Mouse (Mus musculus) embryonic facial prominence, embryonic 11.5 days (tissue): Measurements from ENCODE around the gene Zfp296. TPM values are rescaled to one million over a fixed set of nuclear protein-coding genes. Genes with fewer than 3 reads are reported as not detected.

Experiments used
- ATAC-seq: fragments of 200-750 bp; cut with Nextera tagmentation; replicated peaks from 2 replicates; pipeline ENCODE4 v1.8.0; 2017; ENCODE audit warnings: low read depth; ENCODE audit not compliant: insufficient number of reproducible peaks, low FRiP score, low TSS enrichment
- DNase-seq: peaks from one replicate; pipeline ENCODE4 v3.0.0-alpha.2; 2015; ENCODE audit warnings: low spot score
- H3K27ac ChIP-seq: fragments of 300-500 bp; sonication (generic); replicated peaks from 2 replicates; pipeline ENCODE4 v1.5.1; 2014; ENCODE audit warnings: mild to moderate bottlenecking, low read depth, low read length, control low read depth
- H3K27me3 ChIP-seq: fragments of 300-500 bp; sonication (generic); 2 replicates; pipeline ENCODE4 v1.6.1; 2014; ENCODE audit warnings: mild to moderate bottlenecking, low read length, moderate library complexity, mixed read lengths; ENCODE audit not compliant: control insufficient read depth, insufficient read depth
- H3K36me3 ChIP-seq: fragments of 300-500 bp; sonication (generic); replicated peaks from 2 replicates; pipeline ENCODE4 v1.6.1; 2014; ENCODE audit warnings: low read depth, mild to moderate bottlenecking, low read length, moderate library complexity, mixed read lengths; ENCODE audit not compliant: control insufficient read depth, insufficient read depth
- H3K4me1 ChIP-seq: fragments of 300-500 bp; sonication (generic); 2 replicates; pipeline ENCODE4 v1.6.1; 2014; ENCODE audit warnings: low read length, mixed read lengths; ENCODE audit not compliant: control insufficient read depth, insufficient read depth
- H3K4me2 ChIP-seq: fragments of 300-500 bp; sonication (generic); 2 replicates; pipeline ENCODE4 v1.6.1; 2014; ENCODE audit warnings: low read depth, mild to moderate bottlenecking, control low read depth, low read length, moderate library complexity
- H3K4me3 ChIP-seq: fragments of 300-500 bp; sonication (generic); 2 replicates; pipeline ENCODE4 v1.5.1; 2014; ENCODE audit warnings: low read depth, low read length, control low read depth
- H3K9ac ChIP-seq: fragments of 300-500 bp; sonication (generic); replicated peaks from 2 replicates; pipeline ENCODE4 v1.6.1; 2014; ENCODE audit warnings: mild to moderate bottlenecking, control low read depth, low read length
- H3K9me3 ChIP-seq: fragments of 300-500 bp; sonication (generic); replicated peaks from 2 replicates; pipeline ENCODE4 v1.6.1; 2016; ENCODE audit warnings: mild to moderate bottlenecking, low read length, inconsistent platforms, mixed read lengths; ENCODE audit not compliant: control insufficient read depth
- WGBS: fragments of 180-500 bp; shearing (Covaris S2); extraction: QIAGEN DNeasy Blood & Tissue Kit; methylation state at CpG from one replicate; pipeline ENCODE4 v1.1.7; 2014; 5-methylcytosine and 5-hydroxymethylcytosine counted together
- polyA plus RNA-seq: library from polyadenylated mRNA; unstranded; fragments of >200 nt; fragmentation: Nextera tagmentation; extraction: Ambion mirVana; gene quantifications from 2 replicates; pipeline ENCODE4 v1.2.1, GENCODE M21; 2014

Zfp296 gene
- polyA plus RNA-seq, 1 experiment from 2014 or later: 0.31 TPM

GRCm38 (mm10) chr7:19578436-19578835 is 1.3 kb downstream of the Zfp296 start:
- Histone ChIP-seq H3K4me2 (no peak overlapping the region), H3K9ac (no peak overlapping the region), H3K4me3 (no peak overlapping the region), H3K27ac (no peak overlapping the region), H3K27me3 (peaks cover 22% of the 10 kb centered on the region), H3K9me3 (no peaks in the 10 kb centered on the region), H3K4me1 (no peaks in the 10 kb centered on the region; the same call in 1 of the 2 replicates), H3K36me3 (no peaks in the 10 kb centered on the region; the same call in none of the 2 replicates)
- 59% methylated on average over 4 of the region's 4 CpGs for whole genome bisulfite sequencing
- no peak for ATAC-seq
- no peak for DNase-seq

GRCm38 (mm10) chr7:19579751-19580150 is 2.7 kb downstream of the Zfp296 start:
- H3K4me2 ChIP-seq: no peak overlapping the region
- H3K27ac ChIP-seq: no peak overlapping the region
- no peak overlapping the region for H3K9ac ChIP-seq
- H3K36me3 ChIP-seq: peaks cover 13% of the 10 kb centered on the region
- no peak for ATAC-seq
- H3K27me3 ChIP-seq: peaks cover 22% of the 10 kb centered on the region
- WGBS: 77% methylated on average over 10 of the region's 10 CpGs
- DNase-seq: no peak
- no peak overlapping the region for H3K4me3 ChIP-seq
- H3K4me1 ChIP-seq: no peaks in the 10 kb centered on the region; the same call in 1 of the 2 replicates
- no peaks in the 10 kb centered on the region for H3K9me3 ChIP-seq

GRCm38 (mm10) chr7:19580634-19581033 is 3.5 kb downstream of the Zfp296 start:
- Histone ChIP-seq H3K27me3 (peaks cover 22% of the 10 kb centered on the region), H3K4me2 (no peak overlapping the region), H3K9me3 (no peaks in the 10 kb centered on the region), H3K36me3 (peaks cover 18% of the 10 kb centered on the region), H3K27ac (no peak overlapping the region), H3K4me3 (no peak overlapping the region), H3K4me1 (no peaks in the 10 kb centered on the region; the same call in 1 of the 2 replicates), H3K9ac (no peak overlapping the region)
- DNase-seq (no peak), ATAC-seq (no peak)
- 84% methylated on average over 8 of the region's 8 CpGs for WGBS

GRCm38 (mm10) chr7:19586269-19586668 is 9.2 kb downstream of the Zfp296 start:
- no peak overlapping the region for H3K27ac ChIP-seq
- ATAC-seq (no peak), DNase-seq (no peak)
- H3K4me2 ChIP-seq: no peak overlapping the region
- H3K9me3 ChIP-seq: no peaks in the 10 kb centered on the region
- H3K9ac ChIP-seq: no peak overlapping the region
- H3K27me3 ChIP-seq: no peaks in the 10 kb centered on the region
- no peak overlapping the region for H3K4me3 ChIP-seq
- WGBS: 73% methylated on average over 46 of the region's 46 CpGs
- no peaks in the 10 kb centered on the region for H3K4me1 ChIP-seq
- H3K36me3 ChIP-seq: peaks cover 39% of the 10 kb centered on the region

GRCm38 (mm10) chr7:19589207-19589606 is 12.1 kb downstream of the Zfp296 start:
- no peak overlapping the region for H3K9ac ChIP-seq
- no peaks in the 10 kb centered on the region for H3K9me3 ChIP-seq
- H3K4me2 ChIP-seq: no peak overlapping the region
- DNase-seq (peak; percentile 59), ATAC-seq (no peak)
- no peak overlapping the region for H3K27ac ChIP-seq
- H3K36me3 ChIP-seq: peaks cover 38% of the 10 kb centered on the region
- H3K4me3 ChIP-seq: no peak overlapping the region
- H3K4me1 ChIP-seq: no peaks in the 10 kb centered on the region
- 52% methylated on average over 3 of the region's 3 CpGs for WGBS
- no peaks in the 10 kb centered on the region for H3K27me3 ChIP-seq

GRCm38 (mm10) chr7:19589917-19590316 is 12.8 kb downstream of the Zfp296 start:
- Histone ChIP-seq H3K4me2 (no peak overlapping the region), H3K9me3 (no peaks in the 10 kb centered on the region), H3K9ac (no peak overlapping the region), H3K27ac (no peak overlapping the region), H3K4me3 (no peak overlapping the region), H3K36me3 (peaks cover 33% of the 10 kb centered on the region), H3K27me3 (no peaks in the 10 kb centered on the region), H3K4me1 (no peaks in the 10 kb centered on the region)
- WGBS: 67% methylated on average over 3 of the region's 3 CpGs
- ATAC-seq (0 out of 2 replicates have a peak, but pooled peaks have one; percentile 41), DNase-seq (peak; percentile 89)

GRCm38 (mm10) chr7:19593061-19593730 is 16.1 kb downstream of the Zfp296 start:
- Histone ChIP-seq H3K27me3 (no peaks in the 10 kb centered on the region), H3K4me1 (no peaks in the 10 kb centered on the region), H3K27ac (no peak overlapping the region), H3K9me3 (no peaks in the 10 kb centered on the region), H3K9ac (no peak overlapping the region), H3K4me2 (no peak overlapping the region), H3K4me3 (no peak overlapping the region), H3K36me3 (peaks cover 15% of the 10 kb centered on the region)
- 90% methylated on average over 10 of the region's 10 CpGs for WGBS
- DNase-seq (no peak), ATAC-seq (no peak)

- no peaks in the 10 kb centered on the region for H3K27me3 ChIP-seq
- no peak for ATAC-seq
- no peak overlapping the region for H3K4me2 ChIP-seq
- H3K36me3 ChIP-seq: no peaks in the 10 kb centered on the region; the same call in none of the 2 replicates
- no peak overlapping the region for H3K27ac ChIP-seq
- no peak overlapping the region for H3K9ac ChIP-seq
- DNase-seq: no peak
- H3K9me3 ChIP-seq: no peaks in the 10 kb centered on the region
- 71% methylated on average over 5 of the region's 5 CpGs for WGBS
- no peaks in the 10 kb centered on the region for H3K4me1 ChIP-seq
- no peak overlapping the region for H3K4me3 ChIP-seq
These were observed 23.5 kb downstream of the Zfp296 start for GRCm38 (mm10) chr7:19600562-19600961.
